Mouse (Mus musculus) cortical plate, adult 2 months (tissue): ENCODE measurements around the gene Kat14.

Experiments used
- CTCF ChIP-seq: fragments of 200-500 bp; IDR thresholded peaks from 2 replicates; pipeline ENCODE4 v1.5.1; 2011; ENCODE audit warnings: mild to moderate bottlenecking, control low read depth, low read length; ENCODE audit not compliant: insufficient read depth; ENCODE audit errors: extremely low read depth
- POLR2A ChIP-seq: fragments of 200-500 bp; IDR thresholded peaks from 2 replicates; pipeline ENCODE4 v1.6.1; 2011; ENCODE audit warnings: mild to moderate bottlenecking, low read length, control low read depth; ENCODE audit not compliant: insufficient read depth; ENCODE audit errors: extremely low read depth

GRCm38 (mm10) chr2:144371566-144371965, 2.8 kb downstream of the Kat14 start:
- TF ChIP-seq CTCF (no peak), POLR2A (no peak)
